Mouse (Mus musculus) kidney, adult 8-10 months (tissue): ENCODE data around the gene Avpi1.

Source experiments
- DNase-seq, 2 experiments: peaks; one replicate each; pipeline ENCODE4 v3.0.0; 2022

Avpi1 gene

DNA sequence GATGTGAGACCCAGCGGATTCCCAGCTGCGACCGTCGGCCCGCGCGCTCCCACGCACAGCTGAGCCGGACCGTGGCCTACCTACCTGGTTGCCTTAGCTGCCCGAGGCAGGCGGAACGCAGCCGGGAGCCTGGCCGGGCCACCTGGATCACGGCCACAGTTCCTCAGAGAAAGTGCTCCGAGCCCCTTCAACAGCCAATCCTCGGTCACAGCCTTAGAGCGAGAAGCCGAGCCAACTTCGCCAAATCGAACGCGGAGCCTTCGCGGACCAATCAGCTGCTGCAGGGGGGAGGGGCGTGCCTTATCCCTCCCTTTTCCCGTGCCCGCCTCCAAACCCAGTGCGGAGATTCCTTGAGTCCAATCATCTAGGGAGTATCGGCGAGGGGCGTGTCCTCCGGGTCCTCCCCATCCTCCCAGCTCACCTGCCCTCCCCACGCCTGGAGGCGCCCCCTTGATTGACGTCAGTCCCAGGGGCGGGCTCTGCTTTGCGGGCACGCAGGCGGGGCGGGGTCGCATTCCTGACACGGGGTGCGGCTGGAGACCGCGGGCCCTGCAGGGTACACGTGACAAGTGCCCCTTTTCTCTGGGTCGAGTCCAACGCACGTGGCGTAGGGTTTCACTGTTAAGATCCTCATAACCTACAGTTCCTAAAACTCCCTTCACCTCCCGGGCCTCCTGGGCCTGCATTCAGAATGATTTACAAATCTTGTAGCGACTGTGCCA, at the start of gene Avpi1:
Gene Avpi1, minus strand, starts transcription at position 273 of the 722 bp plus-strand sequence.
- peak; percentile 100 for DNase-seq

GRCm38 (mm10) chr19:42177461-42177860, 48.6 kb upstream of the Avpi1 start:
- DNase-seq, result no peak

DNA sequence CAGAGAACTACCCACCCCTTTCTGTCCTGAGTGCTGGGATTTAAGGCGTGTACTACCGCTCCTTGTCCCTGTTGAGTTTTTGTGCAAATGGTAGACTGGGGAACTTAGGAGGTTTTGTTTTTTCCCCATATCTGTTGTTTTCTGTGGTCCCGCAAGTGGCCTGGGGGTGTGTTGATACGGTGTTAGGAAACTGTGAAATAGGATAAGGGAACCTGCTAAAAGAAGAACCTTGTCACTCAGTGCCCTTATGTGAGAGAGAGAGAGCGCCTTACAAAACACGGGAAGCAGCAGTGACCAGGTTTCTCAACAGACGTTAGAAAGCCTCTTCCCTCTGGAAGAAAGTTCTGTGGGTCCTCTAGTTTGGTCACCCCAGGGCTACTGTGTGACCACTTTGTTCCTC, 48.0 kb upstream of the Avpi1 start:
- no peak for DNase-seq

GRCm38 (mm10) chr19:42170025-42170969, 41.4 kb upstream of the Avpi1 start:
- DNase-seq, result peak; percentile 94 to 95

DNA sequence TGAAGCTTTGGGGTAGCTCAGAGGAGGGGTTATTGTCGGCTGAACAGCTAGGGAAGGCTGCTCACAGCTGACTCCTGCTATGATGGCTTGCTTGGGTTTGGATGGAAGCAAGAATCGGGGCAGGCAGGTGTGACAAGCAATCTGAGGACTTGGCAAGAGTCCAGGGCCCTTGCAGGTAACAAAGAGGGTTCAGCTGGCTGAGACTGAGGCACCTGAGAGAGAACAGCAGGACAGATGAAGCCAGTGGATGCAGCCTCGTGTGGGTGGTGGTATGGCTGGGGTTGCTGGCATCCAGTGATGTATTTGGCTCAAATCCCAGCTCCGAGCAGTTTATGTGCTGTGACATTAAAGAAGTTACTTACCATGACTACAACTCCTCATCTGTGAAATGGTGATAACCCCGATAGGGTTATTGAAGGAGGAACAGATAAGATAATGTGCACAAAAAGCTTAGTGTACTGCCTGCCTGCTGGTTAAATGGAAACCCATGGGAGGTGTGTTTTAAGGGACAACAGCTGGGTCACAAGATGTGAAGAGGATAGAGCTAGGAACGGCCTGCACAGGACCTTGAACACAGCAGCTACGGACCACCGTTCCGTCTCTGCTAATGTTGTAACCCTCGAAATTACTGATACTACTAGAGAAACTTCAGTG, 40.6 kb upstream of the Avpi1 start:
- DNase-seq, result peak; percentile 20 to 36

DNA sequence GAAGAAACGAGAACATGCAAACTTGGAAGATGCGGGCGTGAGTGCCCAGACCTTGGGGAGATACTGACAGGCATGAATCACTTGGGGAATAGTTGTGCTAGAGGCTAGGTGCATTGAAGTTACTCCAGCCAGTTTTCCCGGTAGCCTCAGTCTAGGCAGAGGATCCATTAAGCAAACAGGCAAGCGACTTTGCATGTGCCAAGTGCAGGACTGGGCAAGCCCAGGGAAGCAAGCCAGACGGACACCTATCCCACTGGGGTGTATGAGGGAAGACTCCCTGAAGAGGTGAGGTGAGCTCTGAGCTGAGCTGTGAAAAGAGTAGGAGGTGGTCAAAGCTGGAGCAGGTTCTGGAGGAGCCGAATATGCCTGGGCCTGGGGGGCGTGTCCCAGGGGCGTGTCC, 38.6 kb upstream of the Avpi1 start:
- no peak for DNase-seq

DNA sequence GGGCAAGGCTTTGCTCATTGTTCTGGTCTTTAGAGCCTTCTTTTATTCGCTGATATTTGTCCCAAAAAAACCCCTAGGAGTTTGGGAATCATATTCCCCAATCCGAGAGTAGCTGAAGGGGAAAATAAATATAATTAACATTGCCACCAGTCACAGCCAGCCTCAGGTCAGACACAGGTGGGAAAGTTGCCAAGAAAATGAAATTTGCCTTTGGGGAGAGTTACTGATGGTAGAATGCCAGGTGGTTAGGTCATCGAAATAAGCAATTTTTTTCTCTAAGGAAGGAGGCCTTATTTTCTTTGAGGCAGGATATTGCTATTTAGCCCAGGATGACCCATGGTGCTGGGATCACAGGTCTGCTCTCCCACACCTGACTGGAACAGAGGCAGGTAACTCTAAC, 37.9 kb upstream of the Avpi1 start:
- DNase-seq, result no peak

GRCm38 (mm10) chr19:42166130-42166529, 37.3 kb upstream of the Avpi1 start:
- peak; percentile 71 to 90 for DNase-seq

DNA sequence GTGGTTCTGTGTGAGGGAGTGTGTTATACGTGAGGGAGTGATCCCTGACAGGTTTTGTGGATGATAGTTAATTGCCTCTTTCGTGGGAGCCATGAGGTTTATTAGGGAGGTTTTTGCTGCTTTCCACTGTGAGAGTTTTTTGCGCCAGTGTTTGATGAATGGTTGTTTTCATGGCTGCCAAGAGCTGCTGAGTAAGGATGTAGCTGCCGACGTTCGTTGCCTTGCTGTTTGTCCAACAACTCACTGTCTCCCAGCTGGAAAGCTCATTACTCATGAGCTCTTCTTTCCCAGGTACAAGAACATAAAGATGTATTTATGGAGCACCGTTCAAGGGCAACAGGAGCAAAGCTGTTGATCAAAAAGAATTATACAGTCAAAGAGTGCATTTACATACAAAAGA, 35.3 kb upstream of the Avpi1 start:
- no peak for DNase-seq

GRCm38 (mm10) chr19:42163764-42164163, 34.9 kb upstream of the Avpi1 start, which contains the start of gene Zfyve27:
TSS of gene Zfyve27 (plus strand) at chr19:42163951.
- no peak for DNase-seq

GRCm38 (mm10) chr19:42158246-42159017, 29.6 kb upstream of the Avpi1 start:
- no peak for DNase-seq

DNA sequence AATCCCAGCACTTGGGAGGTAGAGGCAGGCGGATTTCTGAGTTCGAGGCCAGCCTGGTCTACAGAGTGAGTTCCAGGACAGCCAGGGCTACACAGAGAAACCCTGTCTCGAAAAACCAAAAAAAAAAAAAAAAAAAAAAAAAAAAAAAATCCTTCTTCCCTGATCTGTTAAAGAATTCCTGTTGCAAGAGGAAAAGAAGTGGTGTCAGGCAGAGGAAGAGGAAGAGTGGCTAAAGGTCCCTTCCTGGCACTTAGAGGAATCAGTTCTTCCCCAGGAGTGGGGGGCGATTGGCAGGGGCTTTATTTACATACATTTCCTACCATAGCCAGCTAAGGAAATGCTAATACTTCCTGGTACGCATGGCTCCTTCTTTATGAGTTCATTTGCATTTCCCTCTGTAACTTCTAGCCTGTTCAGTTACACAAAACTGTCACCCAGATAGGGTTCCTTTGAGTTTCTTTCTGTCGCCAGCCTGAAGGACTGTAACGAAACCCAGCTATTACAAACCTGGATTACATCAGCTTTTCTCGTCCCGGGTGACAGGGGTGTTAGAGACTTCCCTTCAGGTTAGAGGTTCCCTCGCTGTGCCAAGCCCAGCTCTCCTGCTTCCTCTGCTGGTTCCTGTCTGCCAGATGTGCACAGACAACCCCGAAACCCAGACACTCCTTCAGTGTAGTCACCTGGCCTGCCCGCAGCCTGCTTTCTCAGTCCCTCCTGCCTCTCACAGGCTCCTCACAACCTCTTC, 28.8 kb upstream of the Avpi1 start:
- DNase-seq, result no peak

DNA sequence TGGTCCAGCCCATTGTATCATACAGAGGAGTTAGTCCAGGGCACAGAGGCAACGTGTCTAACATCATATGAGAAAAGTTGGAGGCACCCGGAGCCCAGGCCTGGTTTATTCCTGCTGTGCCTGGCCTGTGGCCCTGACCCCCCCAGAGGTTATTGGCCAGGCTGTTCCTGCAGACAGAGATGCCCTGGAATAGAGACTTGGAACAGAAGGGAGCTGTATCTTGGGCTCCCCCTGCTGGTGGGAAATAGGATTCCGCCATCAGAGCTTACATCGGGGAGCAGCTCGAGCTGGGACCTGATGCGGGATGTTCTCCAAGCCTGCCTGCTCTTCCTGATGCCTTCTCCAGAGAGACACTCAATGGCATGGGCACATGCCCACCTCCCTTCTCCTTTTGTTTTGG, 23.1 kb upstream of the Avpi1 start:
- DNase-seq, result peak; percentile 83 to 91

DNA sequence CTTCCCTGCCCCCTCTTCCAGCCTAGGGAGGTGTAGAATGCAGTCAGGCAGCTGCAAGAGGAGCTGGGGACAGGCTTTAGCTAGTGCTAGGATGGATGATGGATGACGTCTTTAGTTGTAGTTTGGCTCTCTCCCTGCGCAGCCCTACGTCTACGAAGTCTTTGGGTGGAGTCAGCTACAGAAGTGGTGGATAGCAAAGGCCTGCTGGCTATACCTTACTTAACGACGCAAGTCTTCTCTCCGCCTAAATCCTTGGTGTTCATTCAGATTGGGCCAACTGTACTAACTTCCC, 19.7 kb upstream of the Avpi1 start:
- no peak for DNase-seq

DNA sequence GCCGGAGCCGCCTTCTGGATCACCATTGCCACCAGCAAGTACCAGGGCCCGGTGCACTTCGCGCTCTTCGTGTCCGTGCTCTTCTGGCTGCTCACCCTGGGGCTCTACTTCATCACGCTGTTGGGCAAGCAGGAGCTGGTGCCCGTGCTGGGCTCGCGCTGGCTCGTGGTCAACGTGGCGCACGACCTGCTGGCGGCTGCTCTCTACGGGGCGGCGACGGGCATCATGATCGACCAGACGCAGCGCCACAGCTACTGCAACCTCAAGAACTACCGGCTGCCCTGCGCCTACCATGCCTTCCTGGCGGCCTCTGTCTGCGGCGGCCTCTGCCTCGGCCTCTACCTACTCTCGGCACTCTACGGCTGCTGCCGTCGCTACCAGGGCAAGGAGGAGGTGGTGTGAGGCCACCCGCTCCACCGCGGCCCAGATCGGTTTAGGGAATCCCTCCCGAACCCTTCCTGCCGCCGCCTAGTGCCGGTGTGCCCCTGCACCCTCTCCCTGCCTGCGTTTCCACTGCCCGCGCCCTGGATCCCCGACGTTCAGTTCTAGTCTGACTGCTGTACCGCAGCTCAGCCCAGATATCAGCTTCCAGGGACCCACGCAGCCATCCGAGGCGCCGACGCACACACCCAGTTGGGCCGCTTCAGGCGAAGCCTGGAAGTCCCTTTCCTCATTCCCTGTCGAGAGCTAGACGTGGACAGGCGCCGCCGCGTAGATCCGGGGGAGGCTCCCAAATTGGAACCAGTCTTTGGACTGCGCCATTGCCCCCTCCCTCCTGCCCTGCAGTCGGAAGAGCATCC, 19.1 kb upstream of the Avpi1 start:
- DNase-seq, result peak in 1 of 2 experiments; percentile 44

DNA sequence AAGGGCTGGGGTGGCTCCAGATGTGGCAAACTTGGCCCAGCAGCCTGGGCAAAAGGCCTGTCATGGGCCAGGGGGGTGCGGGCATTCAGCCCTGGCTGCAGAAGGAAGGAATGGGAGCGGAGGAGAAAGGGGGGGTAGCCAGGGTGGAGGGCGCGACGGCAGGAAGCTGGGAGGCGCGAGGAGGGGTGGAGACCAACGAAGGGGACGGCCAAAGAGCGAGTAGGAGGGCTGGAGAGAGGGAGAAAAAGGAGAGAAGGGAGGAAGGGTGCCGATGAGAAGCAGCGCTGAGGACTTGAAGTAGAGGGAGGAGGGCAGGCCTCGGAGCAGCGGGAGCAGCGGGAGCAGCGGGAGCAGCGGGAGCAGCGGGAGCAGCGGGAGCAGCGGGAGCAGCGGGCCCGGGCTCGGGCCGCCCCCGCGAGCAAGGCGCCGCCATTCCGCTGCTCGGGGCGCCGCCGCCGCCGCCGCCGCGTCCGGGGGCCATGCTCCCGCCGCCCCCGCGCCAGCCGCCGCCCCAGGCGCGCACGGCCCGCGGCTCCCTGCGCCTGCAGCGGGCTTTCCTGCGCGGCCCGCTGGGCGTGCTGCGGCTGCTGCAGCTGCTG, 18.4 kb upstream of the Avpi1 start, which contains the start of gene Marveld1:
Gene Marveld1, plus strand, starts transcription at position 231 of the 599 bp plus-strand sequence.
- DNase-seq, result peak; percentile 73 to 80

DNA sequence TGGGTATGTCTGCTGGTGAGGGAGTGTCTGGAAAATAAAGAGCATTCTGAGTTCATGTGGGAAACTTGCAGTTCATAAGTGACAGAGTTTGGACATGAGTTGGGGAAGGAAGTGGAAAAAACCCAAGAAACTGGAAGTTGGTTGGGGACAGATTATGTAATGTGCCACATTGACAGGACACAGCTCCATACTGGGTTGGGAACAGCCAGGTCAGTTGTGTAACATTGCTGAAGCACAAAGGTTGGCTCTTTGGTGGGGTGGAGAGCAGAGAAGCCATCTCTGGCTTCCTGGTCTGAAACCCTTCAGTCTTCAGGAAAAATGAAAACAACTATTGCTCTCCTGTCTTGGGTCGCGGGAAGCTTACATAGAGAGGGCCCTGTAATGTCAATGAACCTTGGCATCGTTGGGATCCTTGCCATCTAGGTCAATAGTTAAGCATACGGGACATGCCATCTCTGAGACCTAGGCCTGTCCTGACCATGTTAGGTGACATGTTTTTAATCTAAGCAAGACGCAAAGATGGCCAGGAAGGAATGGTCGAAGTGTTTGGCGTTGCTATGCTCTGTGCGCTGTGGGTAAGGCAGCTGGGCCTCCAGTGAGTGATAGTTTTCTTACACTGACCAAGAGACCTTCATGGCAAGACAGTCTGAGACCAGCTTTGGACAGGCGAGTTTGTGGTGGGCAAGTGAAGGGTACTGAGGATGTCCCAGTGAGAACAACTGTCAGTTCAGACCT, 17.6 kb upstream of the Avpi1 start:
- no peak for DNase-seq

DNA sequence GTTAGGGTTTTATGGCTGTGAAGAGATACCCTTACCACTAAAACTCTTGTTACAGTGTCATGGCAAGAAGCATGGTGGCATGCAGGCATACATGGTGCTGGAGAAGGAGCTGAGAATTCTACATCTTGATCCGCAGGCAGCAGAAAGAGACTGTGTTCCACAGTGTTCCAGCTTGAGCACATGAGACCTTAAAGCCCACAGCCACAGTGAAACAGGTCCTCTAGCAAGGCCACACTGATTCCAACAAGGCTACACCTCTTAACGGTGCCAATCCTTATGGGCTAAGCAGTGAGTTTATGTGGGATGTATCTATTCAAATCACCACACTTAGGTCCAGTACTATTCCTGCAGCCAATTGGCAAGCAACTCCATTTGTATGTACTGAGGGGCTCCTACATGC, 16.9 kb upstream of the Avpi1 start:
- no peak for DNase-seq

GRCm38 (mm10) chr19:42145210-42145609, 16.4 kb upstream of the Avpi1 start:
- no peak for DNase-seq
